Mouse (Mus musculus) G1E-ER4 (cell line): ENCODE measurements around the gene Ocm. TPM values are rescaled to one million over a fixed set of nuclear protein-coding genes. Genes with fewer than 3 reads are reported as not detected.

Experiments used
- GATA1 ChIP-seq: IDR thresholded peaks from one replicate; pipeline ENCODE4 v1.8.0; 2012; ENCODE audit warnings: low read length, inconsistent platforms
- polyA plus RNA-seq: library from polyadenylated mRNA; stranded (reverse); fragments of >175 nt; gene quantifications from 2 replicates; pipeline ENCODE4 v1.2.3, GENCODE M21; 2012

The Ocm gene
- not detected in 2 replicates for polyA plus RNA-seq

DNA sequence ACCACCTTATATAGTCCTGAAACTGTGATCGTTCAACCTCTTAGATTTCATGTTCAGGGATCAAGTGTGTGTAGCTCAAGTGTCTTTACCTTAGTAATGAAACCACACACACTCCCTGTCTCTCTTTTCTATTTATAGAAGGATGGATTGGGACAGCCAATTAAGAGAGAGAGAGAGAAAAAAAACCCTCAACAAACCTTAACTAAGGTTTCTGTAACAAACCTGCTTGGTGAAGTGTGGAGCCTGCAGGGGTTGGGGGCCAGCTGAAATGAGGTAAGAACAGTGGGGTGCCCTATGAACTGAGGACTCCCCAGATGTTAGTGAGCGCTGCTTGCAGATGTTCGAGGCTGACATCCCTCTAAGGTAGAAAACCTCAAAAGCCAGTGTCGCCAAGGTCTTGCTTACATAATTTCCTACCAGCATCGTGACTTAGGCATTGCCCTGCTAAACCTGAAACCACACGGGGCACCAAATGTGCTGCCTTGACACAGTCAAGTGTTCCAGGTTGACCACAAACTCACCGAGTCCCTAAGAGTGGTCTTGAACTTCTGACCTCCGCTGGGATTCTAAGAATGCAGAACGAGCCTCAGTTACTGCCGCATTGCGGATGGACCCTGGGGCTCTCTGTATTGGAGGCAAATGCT lies at the start of gene Ocm:
Ocm (minus strand) TSS at position 51 of the 644 bp plus-strand sequence.
- no peak for TF ChIP-seq GATA1

DNA sequence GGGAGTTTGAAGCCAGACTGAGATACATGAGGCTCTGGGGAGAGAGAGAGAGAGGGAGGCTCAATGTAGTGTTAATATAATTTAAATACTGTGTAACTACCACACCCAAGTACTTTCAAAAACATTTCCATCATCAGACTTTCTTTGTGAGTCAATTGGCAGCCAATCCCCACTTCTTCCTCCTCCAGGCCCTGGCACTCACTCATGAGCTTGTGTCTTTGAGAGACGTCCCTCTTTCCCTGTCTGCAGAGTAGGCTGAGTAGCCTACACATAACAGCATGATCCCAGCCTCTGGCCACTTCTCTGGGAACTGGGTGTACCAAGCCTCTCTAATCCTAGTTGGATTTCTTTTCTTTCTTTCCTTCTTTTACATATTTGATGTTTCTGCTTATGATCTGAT lies 44.8 kb upstream of the Ocm start:
- no peak for TF ChIP-seq GATA1

DNA sequence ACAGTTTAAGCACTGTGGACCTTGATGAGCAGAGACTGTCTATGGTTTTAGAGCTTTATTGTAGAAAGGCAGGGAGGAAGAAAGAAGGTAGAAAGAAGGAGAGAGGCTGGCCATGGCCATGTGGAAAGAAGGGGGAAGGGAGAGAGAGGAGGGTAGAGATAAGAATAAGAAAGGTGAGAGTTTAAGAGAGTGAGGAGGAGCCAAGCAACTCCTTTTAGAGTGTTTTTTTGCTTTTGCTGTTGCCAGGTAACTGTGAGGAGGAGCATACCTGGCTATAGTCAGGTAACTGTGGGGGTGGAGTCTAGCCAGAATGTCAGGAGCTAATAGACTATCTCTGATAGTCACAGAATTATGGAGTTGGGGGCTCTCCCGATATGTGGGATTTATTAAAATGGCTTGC lies 43.6 kb upstream of the Ocm start:
- no peak for TF ChIP-seq GATA1

DNA sequence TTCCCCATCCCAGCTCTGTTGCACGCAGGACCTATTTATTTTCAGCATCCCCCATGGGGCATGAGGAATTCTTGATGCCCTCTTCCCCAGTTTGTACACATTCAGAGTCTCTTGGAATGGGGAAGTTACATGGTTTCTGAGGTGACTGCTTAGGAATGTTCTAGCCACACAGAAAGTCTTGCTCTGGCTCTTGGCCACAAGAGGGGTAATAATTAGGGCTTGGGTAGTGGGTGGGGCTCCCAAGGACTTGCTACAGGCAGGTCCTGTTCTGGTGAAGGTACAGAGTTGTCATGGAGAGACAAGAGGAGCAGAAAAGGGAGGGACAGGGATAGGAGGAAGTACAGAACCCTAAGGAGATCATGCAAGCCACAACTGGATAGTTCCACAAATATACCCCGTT lies 39.6 kb upstream of the Ocm start:
- TF ChIP-seq GATA1: no peak

DNA sequence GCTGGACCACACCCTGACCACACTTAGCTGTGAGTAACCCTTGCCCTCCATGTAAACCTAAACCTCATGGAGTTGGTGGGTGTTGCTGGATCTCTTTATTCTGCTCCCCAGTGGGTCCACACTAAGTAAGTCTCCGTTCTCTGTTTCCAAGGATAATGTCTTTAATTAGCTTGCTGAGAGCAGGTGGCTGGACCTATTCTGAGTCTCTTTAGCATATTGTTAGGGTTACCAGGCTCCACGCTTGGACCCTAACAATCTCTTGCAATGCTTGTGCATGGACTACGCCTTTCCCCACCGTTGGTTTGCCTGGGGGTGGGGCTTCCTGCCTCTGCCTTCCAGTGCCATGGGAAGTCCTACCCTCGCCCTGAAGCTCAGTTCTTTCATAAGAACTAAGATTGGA lies 37.6 kb upstream of the Ocm start:
- no peak for TF ChIP-seq GATA1

DNA sequence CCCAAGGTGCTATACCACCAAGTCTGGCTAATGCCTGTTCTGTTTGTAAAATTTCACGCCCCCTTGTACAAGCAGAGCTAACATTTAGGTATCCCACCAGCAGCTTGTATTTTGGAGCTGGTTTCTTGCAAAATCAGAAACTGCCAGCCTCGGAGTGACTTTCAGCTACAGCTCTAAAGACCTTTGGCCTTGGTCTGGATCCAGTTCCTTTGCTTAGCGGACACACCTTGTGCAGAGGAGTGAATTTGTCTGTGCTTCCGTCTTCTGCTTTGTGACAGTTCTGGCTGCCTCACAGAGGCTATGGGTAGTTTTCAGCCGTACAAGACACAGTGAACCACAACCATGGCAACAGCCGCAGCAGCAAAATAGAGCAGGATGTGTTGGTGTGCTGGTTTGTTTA lies 27.9 kb upstream of the Ocm start:
- TF ChIP-seq GATA1: no peak

DNA sequence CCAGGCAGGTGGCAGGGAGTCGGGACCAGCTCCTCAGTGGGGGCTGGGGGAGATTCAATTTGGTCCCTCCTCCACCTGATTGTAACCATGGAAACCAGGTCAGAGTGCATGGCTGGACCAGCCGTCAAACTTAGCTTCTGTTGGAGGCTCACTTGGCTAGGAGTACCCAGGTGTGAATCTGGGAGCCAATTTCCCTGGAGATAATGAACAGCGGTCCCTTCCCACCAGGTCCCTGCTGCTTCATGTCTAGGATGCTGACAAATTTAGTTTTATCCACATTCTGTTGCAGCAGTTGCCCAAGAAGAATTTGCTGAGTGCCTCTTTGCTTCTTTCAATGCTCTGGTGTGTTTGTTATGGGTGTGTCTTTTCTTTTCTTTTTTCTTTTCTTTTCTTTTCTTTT lies 27.0 kb upstream of the Ocm start:
- TF ChIP-seq GATA1: no peak

DNA sequence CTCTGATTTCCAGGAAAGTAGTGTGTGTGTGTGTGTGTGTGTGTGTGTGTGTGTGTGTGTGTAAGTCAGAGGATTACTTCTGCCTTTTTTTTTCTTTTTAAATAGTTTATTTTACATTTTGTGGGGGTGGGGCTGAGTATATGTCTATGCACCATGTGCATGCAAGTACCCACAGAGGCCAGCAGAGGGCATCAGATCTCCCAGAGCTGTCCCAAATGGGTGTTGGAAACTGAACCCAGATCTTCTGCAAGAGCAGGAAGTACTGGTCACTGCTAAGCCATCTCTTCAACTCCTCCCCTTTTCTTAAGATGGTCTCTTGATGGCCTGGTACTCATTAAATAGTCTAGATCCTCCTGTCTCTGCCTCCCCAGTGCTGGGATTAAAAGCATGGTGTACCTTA lies 24.8 kb upstream of the Ocm start:
- no peak for TF ChIP-seq GATA1

DNA sequence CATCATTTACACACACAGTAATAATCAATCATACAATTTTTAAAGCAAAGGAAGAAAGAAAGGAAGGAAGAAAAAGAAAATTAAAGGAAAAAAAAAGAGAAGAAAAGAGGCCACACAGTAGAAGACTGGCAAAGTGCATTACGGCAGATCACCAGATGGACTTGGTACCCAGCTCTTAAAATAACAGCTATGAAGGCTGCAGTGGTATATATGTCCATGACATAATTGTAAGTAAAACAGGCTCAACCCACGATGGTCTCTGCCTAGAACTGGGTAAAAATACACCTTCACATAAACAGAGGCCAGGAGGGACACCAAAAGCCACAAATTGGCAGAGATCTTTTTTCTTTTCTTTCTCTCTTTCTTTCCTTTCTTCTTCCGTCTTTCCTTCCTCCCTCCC lies 23.4 kb upstream of the Ocm start:
- no peak for TF ChIP-seq GATA1

DNA sequence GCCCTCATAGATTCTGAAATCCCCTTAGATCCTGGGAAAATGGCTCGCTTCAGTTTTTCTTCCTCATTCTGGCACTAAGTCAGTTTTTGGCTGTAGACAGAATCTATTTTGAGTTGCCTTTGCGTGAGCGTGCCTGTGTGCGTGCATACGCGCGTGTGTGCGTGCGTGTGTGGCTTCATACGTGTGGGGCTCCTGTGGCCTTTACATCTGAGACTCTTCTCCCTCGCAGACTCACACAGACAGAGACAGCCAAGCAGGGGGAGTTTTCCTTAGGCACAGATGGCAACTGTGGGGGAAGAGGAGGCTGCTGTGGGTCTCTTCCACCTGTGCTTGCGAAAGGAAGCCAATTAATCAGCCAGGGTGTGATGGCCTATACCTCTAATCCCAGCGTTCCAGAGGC lies 20.9 kb upstream of the Ocm start:
- TF ChIP-seq GATA1: no peak

DNA sequence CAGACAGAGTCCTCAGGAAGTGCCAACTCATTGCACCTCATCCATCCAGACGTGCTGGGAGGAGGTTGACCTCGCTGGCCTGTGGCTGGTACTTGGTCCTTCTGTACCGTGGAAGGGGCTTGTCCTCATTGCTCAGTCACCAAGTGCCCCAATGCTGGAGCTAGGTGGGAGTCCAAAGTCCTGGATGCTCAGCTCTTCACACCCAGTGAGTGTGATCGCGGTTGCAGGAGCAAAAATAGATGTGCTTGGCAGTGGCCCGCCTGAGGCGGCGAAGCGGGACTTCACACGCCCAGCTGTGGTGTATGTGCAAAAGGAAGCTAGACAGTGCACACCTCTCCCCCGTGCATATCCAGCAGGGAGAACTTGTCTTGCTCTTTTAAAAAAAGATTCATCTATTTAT lies 16.7 kb upstream of the Ocm start:
- TF ChIP-seq GATA1: no peak

DNA sequence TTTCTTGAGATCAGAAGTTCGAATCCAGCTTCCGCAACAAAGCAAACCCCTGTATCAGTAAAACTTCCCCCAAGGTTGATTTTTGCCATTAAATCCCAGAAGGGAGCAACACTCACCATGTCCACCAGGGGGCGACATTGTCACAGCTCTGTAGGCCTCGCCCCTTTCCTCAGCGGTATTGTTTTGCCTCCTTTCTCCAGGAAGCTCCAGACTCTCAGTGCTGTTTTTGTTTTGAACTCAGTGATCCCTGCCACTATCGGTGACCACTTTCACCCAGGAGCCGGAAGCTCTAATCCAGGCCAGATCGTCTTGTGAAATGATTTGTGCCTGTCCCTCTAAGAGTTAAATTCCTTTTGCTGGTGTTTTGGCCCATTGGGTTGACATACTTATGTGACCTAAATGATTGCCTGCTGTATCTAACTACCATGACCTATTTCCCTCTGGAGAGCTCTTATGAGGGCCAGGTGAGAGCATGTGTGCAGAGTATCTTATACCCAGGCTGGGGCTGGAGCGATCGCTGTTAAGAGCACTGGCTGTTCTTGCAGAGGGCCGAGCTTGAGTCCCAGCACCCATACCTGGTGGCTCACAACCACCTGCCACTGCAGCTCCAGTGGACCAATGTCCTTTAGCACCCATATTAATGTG lies 14.4 kb upstream of the Ocm start:
- TF ChIP-seq GATA1: no peak

DNA sequence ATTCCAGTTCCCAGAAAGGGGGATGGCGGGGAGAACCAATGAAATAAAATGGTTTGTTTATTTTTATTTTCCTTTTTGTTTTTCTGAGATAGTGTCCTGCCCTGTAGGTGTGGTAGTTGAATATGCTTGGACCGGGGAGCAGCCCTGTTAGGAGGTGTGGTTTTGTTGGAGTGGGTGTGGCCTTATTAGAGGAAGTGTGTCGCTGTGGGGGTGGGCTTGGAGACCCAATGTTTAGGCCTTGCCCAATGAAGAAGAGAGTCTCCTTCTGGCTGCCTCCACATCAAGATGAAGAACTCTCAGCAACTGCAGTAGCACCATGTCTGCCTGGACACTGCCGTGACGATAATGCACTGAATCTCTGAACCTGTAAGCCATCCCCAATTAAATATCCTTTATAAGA lies 13.4 kb upstream of the Ocm start:
- TF ChIP-seq GATA1: no peak

DNA sequence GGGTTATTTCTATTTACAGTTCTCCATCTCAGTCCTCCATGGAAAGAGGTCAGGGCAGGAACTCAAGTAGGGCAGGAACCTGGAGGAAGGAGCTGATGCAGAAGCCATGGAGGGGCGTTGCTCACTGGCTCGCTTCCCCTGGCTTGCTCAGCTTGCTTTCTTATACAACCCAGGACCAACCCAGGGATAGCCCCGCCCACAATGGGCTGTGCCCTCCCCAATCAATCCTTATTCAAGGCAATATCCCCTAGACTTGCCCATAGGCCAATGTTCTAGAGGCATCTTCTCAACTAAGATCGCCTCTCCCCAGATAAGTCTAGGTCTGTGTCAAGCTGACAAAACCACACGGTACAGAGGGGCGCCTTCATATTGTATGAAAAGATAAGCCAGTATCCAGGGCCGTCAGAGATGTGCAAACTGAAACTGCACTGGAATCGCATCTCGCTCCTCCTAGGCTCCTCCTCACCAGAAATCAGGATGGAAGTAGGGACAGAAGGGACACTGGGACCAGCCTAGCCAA lies 12.7 kb upstream of the Ocm start:
- no peak for TF ChIP-seq GATA1

DNA sequence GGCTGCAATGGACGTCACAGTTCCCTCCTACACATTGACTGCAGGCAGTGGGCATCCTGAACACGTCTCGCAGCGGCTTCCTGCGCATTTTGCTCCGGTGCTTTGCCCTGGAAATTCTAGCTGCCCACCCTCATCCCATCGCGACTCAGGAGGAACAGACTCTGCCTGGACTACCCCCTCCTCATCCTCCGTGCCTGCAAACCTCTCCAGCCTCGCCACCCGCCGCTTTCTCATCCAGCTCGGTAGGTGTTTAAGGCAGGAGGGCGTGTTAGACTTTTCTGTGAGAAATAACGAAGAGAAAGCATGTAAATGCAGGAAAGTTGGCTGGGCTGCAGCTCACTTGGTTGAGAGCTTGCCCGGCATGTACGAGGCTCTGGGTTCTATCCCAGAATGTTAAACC lies 10.5 kb upstream of the Ocm start:
- TF ChIP-seq GATA1: no peak

DNA sequence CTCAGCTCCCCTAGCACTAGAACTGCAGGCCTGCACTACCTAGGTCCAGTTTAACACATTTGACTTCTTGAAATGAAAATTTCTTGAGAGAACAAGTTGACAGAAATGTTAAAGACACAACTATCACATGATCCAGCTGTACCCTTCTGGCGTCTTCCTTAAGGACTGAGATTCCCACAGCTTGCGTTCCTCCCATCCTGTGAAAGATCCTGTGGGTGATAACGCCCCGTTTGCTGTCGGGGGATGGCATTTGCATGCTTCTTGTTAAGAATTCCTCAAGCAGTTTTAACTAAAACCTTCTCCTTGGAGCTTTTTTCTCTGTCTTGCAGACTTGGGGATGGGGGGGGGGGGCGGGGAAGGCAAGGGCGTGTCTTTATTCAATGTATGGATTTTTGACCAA lies 8.1 kb upstream of the Ocm start:
- no peak for TF ChIP-seq GATA1

DNA sequence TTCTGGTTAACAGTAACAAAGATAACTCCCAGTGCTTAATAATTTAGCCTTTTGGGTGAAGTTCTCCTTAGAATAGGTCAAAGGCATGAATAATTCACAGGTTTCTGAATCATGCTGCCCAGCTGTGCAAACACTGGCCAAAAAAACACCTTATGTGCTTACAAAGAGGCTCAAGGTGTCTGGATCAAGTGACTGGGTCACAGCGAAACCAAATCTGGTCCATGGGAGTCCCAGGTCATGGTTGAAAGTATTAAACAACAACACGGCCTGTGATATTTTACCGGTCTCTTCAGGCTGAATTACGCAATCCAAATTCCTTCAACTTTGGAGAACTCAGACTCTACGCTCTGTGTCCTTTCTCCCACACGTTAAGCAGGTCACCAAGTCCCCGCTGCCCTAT lies 6.0 kb upstream of the Ocm start:
- TF ChIP-seq GATA1: no peak

DNA sequence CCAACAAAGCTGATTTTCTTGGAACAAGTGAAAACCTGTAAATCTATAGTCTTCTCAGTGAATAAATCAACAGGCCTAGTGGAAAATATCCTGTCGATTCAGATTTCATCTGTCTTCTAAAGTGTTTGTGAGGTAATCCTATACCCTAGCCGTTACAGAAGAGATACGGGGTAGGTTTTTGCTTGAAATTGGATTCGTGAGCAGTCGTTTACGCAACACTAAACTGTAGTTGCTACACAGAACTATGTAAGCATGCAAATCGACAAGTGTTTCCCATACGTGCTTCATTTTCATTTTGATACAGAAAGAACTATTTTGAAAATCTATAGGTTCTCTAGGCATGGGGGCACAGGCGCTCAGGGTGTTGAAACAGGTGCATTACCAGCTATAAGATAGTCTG lies 10.6 kb downstream of the Ocm start:
- TF ChIP-seq GATA1: no peak

DNA sequence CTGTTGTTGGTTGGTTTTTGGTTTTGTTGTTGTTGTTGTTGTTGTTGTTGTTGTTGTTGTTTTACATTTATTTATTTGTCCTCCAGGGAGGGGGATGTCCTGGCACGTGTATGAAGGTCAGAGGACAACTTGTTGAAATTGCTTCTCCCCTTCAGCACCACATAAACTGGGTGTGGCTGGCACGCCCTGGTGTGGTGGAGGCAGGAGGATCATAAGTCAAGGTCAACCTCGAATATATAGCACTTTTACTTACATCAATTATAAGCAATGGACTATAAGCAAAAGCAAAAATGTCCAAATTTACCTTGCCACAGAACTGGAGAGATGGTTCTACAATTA lies 11.2 kb downstream of the Ocm start:
- no peak for TF ChIP-seq GATA1
